Mouse (Mus musculus) thymus, adult 2 months (tissue): Measurements from ENCODE around the gene Gm49318. TPM values are rescaled to one million over a fixed set of nuclear protein-coding genes. Genes with fewer than 3 reads are reported as not detected.
A peak's percentile ranks its signal among the peaks of the same experiment; 100 is the strongest.

Experiments
- DNase-seq: peaks from one replicate; pipeline ENCODE4 v3.0.0; 2021
- H3K27ac ChIP-seq: fragments of 200-500 bp; 2 replicates; pipeline ENCODE4 v1.5.1; 2012; ENCODE audit warnings: low read length, control low read depth; ENCODE audit not compliant: control insufficient read depth, insufficient read depth
- H3K27me3 ChIP-seq: fragments of 200-500 bp; 2 replicates; pipeline ENCODE4 v1.6.1; 2012; ENCODE audit warnings: mild to moderate bottlenecking, low read length, moderate library complexity, mixed read lengths; ENCODE audit not compliant: control insufficient read depth, insufficient read depth
- H3K36me3 ChIP-seq: fragments of 200-500 bp; 2 replicates; pipeline ENCODE4 v1.6.1; 2012; ENCODE audit warnings: mild to moderate bottlenecking, low read length, moderate library complexity; ENCODE audit not compliant: control insufficient read depth, insufficient read depth
- H3K4me1 ChIP-seq: fragments of 200-500 bp; replicated peaks from 2 replicates; pipeline ENCODE4 v1.6.1; 2012; ENCODE audit warnings: low read length; ENCODE audit not compliant: control insufficient read depth, insufficient read depth
- H3K4me3 ChIP-seq: fragments of 200-500 bp; 2 replicates; pipeline ENCODE4 v1.5.1; 2012; ENCODE audit warnings: mild to moderate bottlenecking, low read length, control low read depth, moderate library complexity; ENCODE audit not compliant: control insufficient read depth, insufficient read depth
- CTCF ChIP-seq: fragments of 200-500 bp; IDR thresholded peaks from 2 replicates; pipeline ENCODE4 v1.5.1; 2012; ENCODE audit warnings: mild to moderate bottlenecking, control low read depth, low read length, moderate library complexity, borderline replicate concordance; ENCODE audit not compliant: control insufficient read depth, poor library complexity, insufficient read depth; ENCODE audit errors: extremely low read depth
- POLR2A ChIP-seq: fragments of 200-500 bp; IDR thresholded peaks from 2 replicates; pipeline ENCODE4 v1.6.1; 2012; ENCODE audit warnings: mild to moderate bottlenecking, low read length, control low read depth, moderate library complexity; ENCODE audit not compliant: control insufficient read depth, poor library complexity, insufficient read depth; ENCODE audit errors: extremely low read depth
- WGBS: fragments of 180-500 bp; shearing (Covaris S2); methylation state at CpG from one replicate; pipeline ENCODE4 v1.1.7; 2018; 5-methylcytosine and 5-hydroxymethylcytosine counted together
- polyA plus RNA-seq: library from polyadenylated mRNA; depleted of rRNA; stranded (reverse); fragments of >200 nt; gene quantifications from 2 replicates; pipeline ENCODE4 v1.2.3, GENCODE M21; 2012

Gene Gm49318
- polyA plus RNA-seq, 1 experiment, result not detected

GRCm38 (mm10) chr9:22002194-22003162 is 68.6 kb downstream of the Gm49318 start, which contains the start of the genes Ccdc151 and Prkcsh:
Ccdc151 (minus strand) TSS chr9:22002634.
Prkcsh (plus strand) TSS chr9:22002806.
- Histone ChIP-seq H3K4me1 (peaks cover 18% of the 10 kb centered on the region), H3K36me3 (peaks cover 13% of the 10 kb centered on the region; the same call in 1 of the 2 replicates), H3K4me3 (peak within 1 kb of the TSS; percentile 62), H3K27ac (peak within 1 kb of the TSS; percentile 53), H3K27me3 (no peaks in the 10 kb centered on the region)
- DNase-seq, result peak; percentile 99
- 9% methylated on average over 57 of the region's 57 CpGs for WGBS
- no peak for TF ChIP-seq POLR2A
- TF ChIP-seq CTCF, result 0 out of 2 replicates have a peak, but pooled peaks have one; percentile 28

GRCm38 (mm10) chr9:22001633-22002032 is 69.4 kb downstream of the Gm49318 start:
- no peak overlapping the region for H3K27ac ChIP-seq
- WGBS, result 91% methylated on average over 4 of the region's 4 CpGs

GRCm38 (mm10) chr9:22000296-22000695 is 70.8 kb downstream of the Gm49318 start:
- no peak for TF ChIP-seq CTCF
- TF ChIP-seq POLR2A, result no peak
- Histone ChIP-seq H3K4me1 (peaks cover 18% of the 10 kb centered on the region), H3K36me3 (0 out of 2 replicates have a peak, but pooled peaks cover 6% of the 10 kb centered on the region), H3K4me3 (no peak overlapping the region), H3K27ac (no peak overlapping the region), H3K27me3 (no peaks in the 10 kb centered on the region)
- 98% methylated on average over 6 of the region's 6 CpGs for WGBS
- no peak for DNase-seq

More at GRCm38 (mm10) chr9:22001633-22002032, 69.4 kb downstream of the Gm49318 start:
- Histone ChIP-seq H3K4me1 (peaks cover 18% of the 10 kb centered on the region), H3K27me3 (no peaks in the 10 kb centered on the region), H3K36me3 (peaks cover 9% of the 10 kb centered on the region; the same call in 1 of the 2 replicates), H3K4me3 (no peak overlapping the region)
- DNase-seq, result no peak
- TF ChIP-seq POLR2A (no peak), CTCF (no peak)

- H3K4me3 ChIP-seq, result no peak overlapping the region
- no peak for DNase-seq
- 92% methylated on average over 3 of the region's 3 CpGs for WGBS
- no peak overlapping the region for H3K27ac ChIP-seq
- TF ChIP-seq POLR2A, result no peak
- TF ChIP-seq CTCF, result no peak
- no peaks in the 10 kb centered on the region for H3K4me1 ChIP-seq
- H3K36me3 ChIP-seq, result no peaks in the 10 kb centered on the region
- H3K27me3 ChIP-seq, result no peaks in the 10 kb centered on the region
Observed at GRCm38 (mm10) chr9:21996178-21996867, 74.7 kb downstream of the Gm49318 start.

- no peak overlapping the region for H3K4me3 ChIP-seq
- DNase-seq, result no peak
- H3K27me3 ChIP-seq, result peaks cover 21% of the 10 kb centered on the region
- no peak overlapping the region for H3K27ac ChIP-seq
- 88% methylated on average over 4 of the region's 4 CpGs for WGBS
- no peak for TF ChIP-seq POLR2A
- TF ChIP-seq CTCF, result no peak
- H3K4me1 ChIP-seq, result peaks cover 15% of the 10 kb centered on the region; the same call in 1 of the 2 replicates
- no peaks in the 10 kb centered on the region for H3K36me3 ChIP-seq
Observed at GRCm38 (mm10) chr9:21992227-21992626, 78.8 kb downstream of the Gm49318 start.
